Mouse (Mus musculus) kidney, adult 11 months (tissue): ENCODE measurements at regions not wholly inside any gene's neighbourhood (a gene's known extent, or its start where the extent isn't known, plus 50 kb on each side); places are given as distances from the start of the nearest gene placed in this dataset.
"Not testable (repeated sequence)": the region's sequence is repeated elsewhere in the genome, so short reads cannot be mapped to it uniquely, and the experiment has no call there.

ENCODE experiments used
- DNase-seq: peaks from one replicate; pipeline ENCODE4 v3.0.0; 2022

DNA sequence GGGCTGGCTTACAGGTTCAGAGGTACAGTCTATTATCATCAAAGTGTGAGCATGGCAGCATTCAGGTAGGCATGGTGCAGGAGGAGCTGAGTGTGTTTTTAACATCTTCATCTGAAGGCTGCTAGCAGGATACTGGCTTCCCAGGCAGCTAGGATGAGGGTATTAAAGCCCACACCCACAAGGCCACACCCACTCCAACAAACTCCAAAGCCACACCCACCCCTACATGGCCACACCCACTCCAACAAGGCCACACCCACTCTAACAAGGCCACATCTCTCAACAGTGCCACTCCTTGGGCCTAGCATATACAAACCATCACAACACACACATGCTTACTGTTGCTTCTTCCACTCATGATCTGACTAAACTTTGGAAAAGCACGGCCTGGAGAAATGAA lies 172.5 kb downstream of the Msrb3 start:
- DNase-seq = no peak

DNA sequence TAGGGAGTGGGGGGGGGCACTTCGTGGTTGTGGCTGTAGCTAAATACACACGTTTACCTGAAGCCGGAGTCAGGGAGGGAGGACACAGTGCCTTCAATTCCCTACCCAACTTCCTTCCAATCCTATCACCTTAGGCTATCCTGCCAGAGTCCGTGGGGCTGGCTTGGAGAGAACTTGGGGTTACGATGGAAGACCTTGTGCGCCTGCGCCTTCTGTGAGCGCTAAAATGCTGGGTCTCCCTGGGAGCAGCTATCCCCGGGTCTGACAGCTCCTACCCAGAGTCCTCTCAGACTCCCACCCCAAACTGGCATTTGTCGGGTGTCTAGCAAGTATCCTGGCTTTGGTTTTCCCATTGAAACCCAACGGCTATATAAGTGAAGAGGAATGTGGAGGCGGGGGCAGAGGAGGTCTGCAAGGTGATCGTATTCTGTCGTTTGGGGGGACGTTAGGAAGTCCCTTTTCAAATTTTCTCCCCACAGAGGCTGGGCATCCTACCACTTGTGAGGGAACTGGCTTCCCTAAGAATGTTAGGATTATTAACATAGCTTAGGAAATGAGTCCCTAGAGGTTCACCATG lies 176.9 kb downstream of the Msrb3 start:
- DNase-seq = no peak

DNA sequence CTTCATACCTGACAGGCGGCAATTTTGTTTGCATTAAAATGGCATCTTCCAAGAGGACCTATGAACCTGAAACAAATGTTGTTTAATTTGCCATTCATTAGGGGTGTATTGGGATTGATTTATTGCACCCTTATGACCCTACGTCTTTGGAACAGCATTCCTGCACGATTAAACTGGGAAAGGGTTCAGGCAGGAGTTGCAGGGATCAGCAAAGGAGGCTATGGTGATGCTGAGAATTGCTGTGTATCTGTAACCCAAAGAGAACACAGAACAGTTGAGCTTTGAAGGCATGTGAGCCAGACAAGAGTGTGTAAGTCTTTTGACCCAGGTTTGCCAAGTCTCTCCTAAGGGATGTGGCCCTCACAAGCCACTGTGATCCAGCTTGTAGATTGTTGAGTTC lies 177.9 kb downstream of the Msrb3 start:
- no peak for DNase-seq

DNA sequence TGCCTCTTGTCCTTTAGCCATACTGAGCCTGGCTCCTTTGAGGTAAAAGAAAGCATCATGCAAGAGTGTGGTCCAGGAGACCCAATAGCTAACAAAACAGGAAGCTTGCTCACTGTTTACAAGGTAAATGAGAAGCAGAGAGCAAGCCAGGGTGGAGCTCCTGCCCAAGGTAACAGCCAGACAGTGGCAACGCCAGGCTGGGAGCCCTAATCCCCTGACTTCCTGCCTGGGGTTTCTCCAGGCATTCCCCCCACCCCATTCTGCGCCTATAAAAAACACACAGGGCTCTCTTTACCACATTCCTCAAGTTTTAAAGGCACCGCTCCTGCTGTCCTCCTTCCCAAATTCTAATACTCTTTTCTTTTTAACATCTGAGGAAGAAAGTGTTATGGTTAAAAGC lies 178.8 kb downstream of the Msrb3 start:
- no peak for DNase-seq

DNA sequence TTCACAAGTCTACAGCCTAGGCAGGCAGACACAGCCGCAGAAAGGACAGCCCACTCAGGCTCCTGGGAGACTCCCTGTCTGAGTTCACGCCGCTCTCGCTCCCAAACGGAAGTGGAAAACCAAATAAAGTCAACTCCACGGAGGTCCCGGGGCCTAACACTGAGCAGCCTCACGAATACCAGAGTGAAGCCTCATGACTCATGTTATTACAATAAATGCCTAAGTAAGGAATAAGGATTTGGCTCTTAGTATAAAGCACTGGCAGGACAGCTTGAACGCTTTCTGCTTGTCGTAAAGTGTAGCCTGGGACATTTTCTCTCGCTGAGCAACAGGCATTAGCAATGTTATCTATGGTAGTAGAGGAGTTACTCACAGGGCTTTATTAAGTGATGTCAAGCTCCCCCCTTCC lies 181.7 kb downstream of the Msrb3 start:
- DNase-seq = peak; percentile 19

DNA sequence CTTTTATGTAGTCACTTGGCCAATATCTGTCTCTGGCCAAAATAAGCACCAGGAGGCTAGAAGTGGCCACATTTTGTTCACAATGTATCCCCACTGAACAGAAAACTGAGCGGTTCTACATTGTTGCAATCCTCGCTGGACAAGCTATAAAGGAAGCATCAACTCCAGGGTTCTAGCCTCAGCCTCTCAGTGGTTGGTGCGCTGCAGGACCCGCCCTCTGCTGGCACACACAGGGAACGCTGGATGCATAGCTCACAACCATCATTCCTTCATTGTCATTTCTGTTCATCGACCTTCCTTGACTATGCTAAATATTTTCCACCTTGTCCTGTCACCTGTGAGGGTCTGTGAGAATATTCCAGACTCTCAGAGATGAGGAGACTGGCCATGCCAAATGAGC lies 182.5 kb downstream of the Msrb3 start:
- no peak for DNase-seq

DNA sequence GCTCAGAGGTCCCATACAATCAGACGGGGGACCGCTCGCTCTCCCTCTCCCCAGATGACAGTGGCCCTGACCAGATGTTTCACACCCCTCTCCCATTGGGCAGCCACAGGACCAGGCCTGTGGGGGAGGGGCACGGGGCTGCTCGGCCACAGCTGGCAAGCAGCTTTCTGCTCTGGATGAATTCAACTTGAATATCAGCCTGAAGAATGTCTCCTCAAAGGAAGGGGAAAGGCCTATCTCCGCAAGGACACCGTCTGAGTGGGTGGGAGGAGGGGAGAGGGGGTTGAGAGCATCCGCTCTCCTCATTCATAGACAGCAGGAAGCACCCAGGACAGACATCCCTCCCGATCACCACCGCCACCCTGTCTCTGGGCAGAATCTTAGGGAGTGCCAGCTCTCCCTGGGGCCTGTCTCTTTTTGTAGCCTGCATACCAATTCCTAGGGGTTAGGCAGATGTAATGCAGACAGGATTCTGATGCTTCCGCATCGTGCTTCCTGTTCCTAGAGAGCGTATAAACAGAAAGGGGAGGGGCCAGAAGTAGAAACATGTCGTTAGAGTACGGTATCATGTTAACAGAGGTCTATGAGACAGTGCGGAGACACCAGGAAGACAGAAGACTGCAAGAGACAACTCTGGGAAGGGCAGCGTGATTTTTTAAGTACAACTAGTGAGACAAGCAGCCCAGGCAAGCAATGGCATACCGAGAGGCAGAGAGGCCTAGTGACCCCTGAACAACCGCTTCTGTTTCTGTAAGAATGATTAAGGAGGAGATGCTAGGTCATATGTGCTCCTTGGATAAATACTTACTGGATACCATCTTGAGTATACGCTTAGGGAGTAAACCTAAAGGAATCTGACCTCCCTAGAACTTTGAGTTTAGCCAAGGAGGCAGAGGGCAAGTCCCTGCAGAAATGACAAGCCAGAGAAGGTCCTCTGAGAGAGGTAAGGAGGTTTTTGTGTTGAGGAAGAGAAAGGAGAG lies 190.8 kb downstream of the Msrb3 start:
- DNase-seq = no peak

DNA sequence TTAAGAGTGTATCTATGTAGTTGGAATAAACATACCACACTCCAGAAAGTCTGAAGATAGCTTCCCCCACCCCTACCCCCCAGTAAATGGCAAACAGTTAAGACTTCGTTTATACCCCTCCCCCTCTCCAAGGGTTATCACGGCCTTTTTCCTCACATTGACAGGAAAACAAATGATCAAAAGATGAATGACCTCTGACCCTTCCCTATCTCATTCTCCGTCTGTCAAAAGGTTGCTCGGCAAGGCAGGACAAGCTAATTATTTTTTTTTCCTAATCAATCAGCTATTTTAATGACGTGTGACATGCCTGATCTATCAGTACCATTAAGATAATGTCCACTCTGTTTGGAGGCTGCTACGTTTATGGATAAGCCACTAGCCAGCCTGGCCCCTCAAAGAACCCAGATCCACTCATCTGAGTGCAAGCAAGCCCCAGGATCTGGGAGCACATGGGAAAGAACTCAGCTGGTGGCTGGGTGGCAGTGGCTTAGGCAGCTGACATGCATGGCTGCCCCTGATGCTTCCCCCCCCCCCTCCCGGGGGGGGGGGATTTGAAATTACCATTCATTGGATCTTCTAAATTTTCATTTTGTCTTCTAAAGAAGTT lies 192.1 kb downstream of the Msrb3 start:
- no peak for DNase-seq

DNA sequence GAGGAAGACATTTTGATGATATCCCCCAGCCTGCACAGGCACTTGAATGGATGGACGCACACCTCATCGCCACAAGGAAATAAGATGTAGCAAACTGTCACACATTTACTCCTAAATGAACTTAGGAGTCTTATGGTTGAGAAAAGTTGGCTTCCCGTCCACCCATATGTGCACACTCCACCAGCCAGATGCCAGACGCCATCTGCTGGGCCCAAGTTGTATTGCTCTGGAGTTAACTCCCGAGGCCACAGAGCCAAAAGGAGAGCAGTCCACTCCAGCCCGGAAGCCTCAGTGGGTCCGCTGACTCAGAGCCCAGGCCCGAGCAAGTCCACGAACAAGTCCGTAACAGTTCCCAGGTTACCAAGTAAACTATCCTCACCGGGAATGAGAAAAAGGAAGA lies 197.1 kb downstream of the Msrb3 start:
- peak; percentile 52 for DNase-seq

DNA sequence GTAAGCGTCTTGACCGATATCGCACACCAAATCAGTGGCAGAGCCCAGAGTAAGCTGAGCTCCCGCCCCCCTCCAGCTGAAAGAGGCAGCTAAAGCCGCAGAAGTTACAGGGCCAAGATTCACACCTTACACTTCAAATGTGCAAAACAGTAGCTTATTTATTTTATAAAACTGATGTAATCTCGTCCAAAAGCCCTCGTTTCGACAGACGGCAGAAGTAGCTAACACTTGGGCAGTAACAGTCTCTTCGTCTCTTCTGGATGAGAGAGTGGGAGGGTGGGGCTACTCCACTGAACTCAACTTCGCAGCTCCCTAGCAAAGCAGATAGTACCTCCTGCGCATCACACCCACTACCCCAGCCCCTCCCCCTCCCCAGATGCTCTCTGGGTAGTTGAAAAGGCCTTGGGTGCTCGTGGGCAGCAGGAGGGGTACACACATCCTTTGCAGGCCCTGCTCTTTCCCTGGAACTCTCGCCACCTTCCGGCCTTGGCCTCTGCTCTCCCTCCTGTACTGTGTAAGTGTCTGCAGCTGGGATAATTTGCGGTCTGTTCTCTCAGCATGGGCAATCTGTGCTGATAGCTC lies 201.5 kb downstream of the Msrb3 start:
- DNase-seq = no peak

DNA sequence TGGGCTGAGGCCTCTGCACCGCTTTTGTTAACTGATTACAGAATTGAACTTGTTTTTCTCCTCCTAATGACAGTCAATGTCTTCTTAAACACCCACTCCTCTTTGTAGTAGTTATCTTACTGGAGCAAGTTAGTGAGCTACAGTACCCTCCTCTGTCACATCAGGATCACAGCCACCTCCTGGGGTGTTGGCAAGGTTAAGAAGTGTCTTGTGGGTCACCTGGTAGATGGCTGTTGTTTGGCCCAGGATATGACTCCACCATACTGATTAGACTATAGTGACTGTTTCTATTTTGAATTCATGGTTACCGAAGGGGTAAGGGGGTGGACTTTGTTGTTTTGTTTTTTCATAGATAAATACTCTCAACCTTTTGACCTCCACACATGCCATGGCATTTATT lies 202.4 kb downstream of the Msrb3 start:
- DNase-seq = no peak

DNA sequence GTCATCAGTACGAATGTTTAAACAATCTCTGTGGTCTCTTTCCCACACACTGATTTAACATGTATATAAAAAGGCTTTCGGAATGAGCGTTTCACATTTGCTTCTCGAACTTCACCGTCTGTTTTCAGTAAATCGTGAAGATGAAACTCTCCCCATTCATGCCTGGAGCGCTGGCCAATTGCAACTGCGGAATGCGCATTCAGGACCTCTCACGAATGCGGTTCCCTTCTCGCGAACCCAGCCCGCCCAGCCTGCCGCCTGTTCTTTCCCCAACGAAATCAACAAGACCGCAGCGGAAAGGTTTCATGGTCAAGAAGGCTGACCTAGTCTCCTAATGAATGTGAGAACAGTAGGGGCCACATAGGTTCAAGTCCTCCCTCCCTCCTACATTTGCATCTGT lies 204.4 kb downstream of the Msrb3 start:
- DNase-seq = no peak

DNA sequence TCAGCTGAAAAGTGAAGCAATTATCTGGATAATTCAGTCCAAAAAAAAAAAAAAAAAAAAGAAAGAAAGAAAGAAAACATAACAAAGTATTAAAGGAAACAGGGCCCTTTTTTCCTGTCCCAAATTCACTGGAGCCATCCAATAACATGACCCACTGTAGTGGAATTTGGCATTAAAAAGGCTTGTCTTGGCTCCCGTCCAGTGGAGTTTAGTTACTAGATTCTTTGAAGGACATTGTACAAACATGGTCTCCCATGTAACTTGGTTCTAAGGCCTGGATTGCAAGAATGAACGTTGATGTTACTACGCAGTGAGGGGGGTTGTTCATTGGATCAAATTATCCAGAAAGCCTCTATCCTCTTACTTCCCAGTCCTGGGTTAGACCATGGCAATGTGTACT lies 207.4 kb downstream of the Msrb3 start:
- DNase-seq = peak; percentile 35

DNA sequence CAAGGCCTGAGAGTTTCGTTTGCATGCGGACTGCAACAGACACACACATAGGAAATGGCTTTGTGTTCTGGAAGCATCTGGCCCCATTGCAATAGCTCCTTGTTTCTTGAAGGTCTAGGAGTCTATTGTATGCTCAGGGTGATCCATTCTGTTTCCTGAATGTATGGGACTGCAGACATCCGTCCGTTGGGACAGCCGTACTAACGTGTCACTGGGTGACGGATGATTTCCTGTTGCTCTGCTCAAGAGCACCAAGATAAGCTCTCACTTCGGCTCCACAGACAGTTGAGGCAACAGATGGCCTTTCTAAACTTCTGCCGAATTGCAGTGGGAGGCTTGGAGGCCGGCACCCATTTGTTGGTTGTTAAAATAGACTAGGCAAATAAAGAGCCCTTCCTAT lies 209.9 kb upstream of the Hmga2 start:
- DNase-seq = no peak

DNA sequence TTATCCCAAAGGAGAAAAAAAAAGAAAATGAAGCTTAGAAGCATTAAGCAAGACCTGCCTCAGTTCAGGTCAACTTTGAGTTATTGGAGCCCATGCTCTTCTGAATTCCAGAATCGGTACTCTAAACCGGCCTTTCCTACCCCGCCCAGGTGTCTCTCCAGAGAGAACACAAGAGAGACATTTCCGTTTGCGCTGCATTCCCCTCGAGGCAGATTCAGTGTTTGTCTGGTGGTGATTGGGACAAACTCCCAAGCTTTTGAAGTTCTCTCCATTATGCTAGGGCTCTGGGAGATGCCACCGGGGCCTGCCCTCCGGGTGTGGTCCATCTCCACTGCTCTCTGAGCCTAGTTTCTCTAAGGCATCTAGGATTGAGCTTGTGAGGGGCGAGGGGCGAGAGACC lies 205.8 kb upstream of the Hmga2 start:
- no peak for DNase-seq

DNA sequence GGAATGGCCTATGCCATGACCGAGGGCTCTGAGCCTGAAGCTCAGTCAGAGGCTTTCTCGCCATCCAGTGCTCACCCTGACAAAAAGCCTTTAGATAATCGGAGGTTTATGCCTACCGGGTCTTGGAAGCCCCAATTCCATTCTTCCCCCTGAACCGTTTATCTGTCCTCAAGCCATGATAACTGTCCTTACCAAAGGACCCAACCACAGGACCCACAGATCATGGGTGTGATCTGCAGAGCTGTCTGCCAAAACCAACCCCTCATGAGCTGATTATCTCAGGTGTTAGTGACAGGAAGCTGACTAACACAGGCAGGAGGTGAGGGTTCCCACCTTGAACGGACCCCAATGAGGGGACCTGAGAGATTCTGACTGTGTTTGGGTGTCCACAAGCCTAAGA lies 203.7 kb upstream of the Hmga2 start:
- DNase-seq = no peak

DNA sequence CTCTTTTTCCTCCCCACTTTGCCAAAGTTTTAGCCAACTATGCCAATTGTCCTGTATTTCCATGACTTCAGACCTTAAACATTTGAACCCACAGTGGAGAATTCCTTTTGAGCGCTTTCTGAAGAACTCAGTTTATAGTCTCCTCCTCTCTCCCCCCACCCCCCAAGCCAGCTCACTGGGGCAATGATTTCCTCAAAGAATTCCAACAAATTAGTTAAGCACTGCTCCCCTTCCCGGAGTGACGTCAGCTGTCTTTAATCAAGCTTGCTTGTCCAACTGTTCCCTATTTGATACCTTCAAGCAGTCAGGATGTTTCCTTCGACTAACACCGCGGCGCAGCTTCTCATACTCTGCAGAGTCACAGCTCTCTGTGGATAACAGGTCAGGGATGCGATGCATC lies 202.0 kb upstream of the Hmga2 start:
- DNase-seq = no peak

DNA sequence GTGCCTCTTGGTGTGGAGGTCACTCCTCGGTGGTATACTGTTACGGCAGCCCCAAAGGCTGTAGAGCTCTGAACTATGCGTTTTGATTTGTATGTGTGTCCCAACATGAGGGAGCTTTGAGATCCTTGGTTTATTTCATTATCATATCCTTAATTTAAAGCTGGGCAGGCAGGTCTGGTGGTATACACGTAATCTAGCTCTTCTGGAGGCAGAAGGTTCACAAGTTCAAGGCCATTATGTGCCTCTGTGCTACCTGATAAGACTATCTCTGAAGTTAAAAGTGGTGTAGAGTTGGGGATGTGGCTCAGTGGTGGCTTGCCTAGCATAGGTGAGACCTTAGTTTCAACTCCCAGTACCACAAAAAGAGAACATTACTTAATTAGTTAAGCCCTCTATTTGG lies 199.1 kb upstream of the Hmga2 start:
- no peak for DNase-seq

DNA sequence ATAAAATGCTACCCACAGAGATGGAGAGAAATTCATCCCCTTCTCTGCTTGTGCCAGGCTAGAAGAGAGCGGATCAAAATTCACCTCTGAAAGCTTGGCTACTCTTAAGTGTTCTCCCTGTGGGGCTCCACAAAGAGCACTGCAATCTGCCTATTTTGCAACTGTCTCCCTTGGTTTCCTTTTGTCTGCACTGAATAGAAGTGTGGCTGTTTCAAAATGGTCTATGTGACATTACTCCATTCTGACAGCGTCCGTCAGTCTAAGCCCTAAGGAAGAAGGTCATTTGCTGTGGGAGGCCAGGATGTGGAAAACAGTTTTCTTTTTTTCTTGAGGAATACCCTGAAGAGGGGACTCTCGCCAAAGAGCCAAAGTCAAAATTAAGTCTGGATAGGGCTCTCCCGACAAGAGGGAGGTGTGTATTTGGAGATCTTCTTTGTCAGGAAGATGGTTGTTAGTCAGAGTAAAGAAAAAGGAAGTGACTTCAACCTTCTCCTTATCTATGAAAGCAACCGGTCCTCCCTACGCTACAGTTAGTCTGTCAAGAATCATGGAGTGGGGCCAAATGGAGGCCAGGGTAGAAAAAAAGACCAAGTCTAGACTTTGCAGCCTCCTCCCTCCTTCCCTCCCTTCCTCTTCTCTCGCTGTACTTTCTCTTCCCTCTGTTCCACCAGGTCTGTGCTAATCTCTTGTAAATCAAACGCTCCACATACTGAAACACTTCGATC lies 198.2 kb upstream of the Hmga2 start:
- no peak for DNase-seq

DNA sequence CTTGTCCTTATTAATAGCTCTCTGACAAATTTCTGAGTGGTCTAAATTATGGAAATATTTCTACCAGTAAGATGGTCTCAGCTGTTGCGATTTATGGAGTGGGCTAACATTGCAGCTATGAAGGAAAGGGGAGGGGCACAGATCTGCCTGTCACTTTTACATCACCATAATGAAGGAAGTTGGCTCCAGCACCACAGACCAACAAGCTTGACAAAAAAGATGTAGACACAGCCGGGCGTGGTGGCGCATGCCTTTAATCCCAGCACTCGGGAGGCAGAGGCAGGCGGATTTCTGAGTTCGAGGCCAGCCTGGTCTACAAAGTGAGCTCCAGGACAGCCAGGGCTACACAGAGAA lies 191.4 kb upstream of the Hmga2 start:
- not testable (repeated sequence) for DNase-seq

DNA sequence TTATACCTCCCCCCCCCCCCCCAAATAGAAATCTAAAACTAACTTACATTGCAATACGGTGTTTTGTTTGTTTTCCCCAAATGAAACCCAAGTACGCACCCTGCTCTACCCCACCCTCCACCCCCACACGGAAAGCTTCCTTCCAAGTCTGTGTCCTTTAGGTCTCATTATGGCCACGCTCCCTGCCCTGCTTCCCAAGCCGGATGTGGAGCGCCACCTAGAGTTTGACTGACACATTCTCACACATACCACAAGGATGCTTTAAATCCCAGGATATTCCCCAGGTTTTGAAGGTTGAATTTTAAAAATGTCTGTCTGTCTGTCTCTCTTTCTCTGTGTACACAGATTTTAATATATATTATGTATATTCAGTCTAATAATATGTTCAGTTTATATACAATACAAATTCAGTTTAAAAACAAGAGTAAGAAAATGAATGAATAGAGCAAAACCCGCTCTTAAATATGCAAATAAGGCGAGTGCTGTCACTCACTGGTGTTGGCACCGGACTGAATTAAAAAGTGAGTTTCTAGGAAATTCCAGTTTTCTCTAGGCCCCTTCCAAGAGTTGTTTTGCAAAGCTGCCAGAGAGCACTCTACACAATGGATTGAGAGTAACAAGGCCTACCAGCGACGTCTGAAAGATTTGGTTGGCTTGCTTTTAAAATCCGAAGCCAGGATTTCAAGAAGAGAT lies 190.9 kb upstream of the Hmga2 start:
- DNase-seq = no peak

DNA sequence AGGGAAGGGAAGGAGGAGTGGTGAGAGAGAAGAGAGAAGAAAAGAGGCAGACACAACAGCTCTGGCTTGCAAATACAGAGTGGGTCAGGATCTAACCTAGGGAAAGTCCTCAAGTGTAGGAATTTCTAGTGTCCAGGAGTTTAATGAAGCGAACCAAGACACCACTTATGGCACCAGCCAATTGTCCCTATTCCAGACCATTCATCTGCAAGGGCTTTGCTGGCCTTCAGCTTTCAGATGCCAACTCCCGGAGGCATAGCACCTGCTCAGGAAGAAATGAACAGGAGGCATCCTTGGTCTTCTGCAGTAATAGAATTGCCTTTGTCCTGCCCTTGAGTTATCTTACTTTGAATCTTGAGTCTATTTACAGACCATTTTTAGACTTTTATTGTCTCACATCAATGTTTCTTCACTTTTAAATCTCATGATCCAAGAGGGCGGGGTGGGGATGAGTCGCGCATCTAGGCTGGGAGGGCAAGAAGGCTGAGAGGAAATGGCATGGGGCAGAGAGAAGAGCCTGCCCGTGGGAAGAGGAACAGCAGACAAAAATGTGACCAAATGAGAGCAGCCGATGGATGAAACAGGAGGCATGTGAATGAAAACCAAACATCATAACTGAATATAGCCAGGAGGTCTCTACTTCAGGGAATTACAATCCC lies 190.1 kb upstream of the Hmga2 start:
- no peak for DNase-seq
